Mouse (Mus musculus) olfactory bulb, adult 2 months (tissue): Measurements from ENCODE around the gene Atp6ap1l.

ENCODE experiments used
- CTCF ChIP-seq: fragments of 200-500 bp; IDR thresholded peaks from 2 replicates; pipeline ENCODE4 v1.5.1; 2012; ENCODE audit warnings: low read depth, mild to moderate bottlenecking, low read length, moderate library complexity; ENCODE audit not compliant: insufficient read depth
- POLR2A ChIP-seq: fragments of 200-500 bp; IDR thresholded peaks from 2 replicates; pipeline ENCODE4 v1.6.1; 2012; ENCODE audit warnings: mild to moderate bottlenecking, low read depth, low read length, moderate library complexity; ENCODE audit not compliant: insufficient read depth

DNA sequence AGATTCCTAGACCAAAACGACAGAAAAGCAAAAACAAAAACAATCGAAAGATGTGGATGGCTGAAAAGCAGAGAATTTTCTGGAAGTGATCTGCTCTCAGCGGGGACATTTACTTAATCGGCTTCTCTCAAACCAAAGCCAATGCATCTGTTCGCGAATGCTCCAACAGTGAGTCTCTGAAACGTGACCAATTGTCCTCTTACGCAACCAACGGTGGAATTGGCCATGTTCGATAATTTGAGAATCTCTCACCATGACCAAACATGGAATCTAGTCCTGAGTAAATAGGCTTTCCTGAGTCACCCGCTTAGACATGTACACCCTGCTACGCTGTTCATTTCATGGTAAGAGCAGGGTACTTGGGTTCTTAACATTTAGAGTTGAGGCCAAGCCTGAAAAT lies 8.3 kb downstream of the Atp6ap1l start:
- TF ChIP-seq POLR2A (no peak), CTCF (no peak)
